Mouse (Mus musculus) kidney, adult 11 months (tissue): ENCODE measurements around the gene St3gal4.

Source experiments
- DNase-seq: peaks from one replicate; pipeline ENCODE4 v3.0.0; 2022

The St3gal4 gene

GRCm38 (mm10) chr9:34997880-34998865, 120.9 kb downstream of the St3gal4 start:
- no peak for DNase-seq
